Mouse (Mus musculus): ENCODE results near the gene C130050O18Rik.

Gene C130050O18Rik

GRCm38 (mm10) chr5:139427989-139428388 is 22.9 kb downstream of the C130050O18Rik start:
- no peak for DNase-seq (ENCODE audit: low spot score)

- no peak for DNase-seq (ENCODE audit: low spot score)
These were observed 24.8 kb downstream of the C130050O18Rik start for GRCm38 (mm10) chr5:139429818-139430341.

GRCm38 (mm10) chr5:139432333-139432732 is 27.3 kb downstream of the C130050O18Rik start:
- DNase-seq (ENCODE audit: low spot score): no peak

GRCm38 (mm10) chr5:139432747-139433508 is 27.8 kb downstream of the C130050O18Rik start:
- no peak for DNase-seq (ENCODE audit: low spot score)

- no peak for DNase-seq (ENCODE audit: low spot score)
These were observed 28.9 kb downstream of the C130050O18Rik start for GRCm38 (mm10) chr5:139433842-139434568.

GRCm38 (mm10) chr5:139434940-139435339 is 29.9 kb downstream of the C130050O18Rik start:
- no peak for DNase-seq (ENCODE audit: low spot score)

GRCm38 (mm10) chr5:139437769-139438168 is 32.7 kb downstream of the C130050O18Rik start:
- no peak for DNase-seq (ENCODE audit: low spot score)

GRCm38 (mm10) chr5:139438440-139438839 is 33.4 kb downstream of the C130050O18Rik start:
- no peak for DNase-seq (ENCODE audit: low spot score)

- no peak for DNase-seq (ENCODE audit: low spot score)
These were observed 35.4 kb downstream of the C130050O18Rik start for GRCm38 (mm10) chr5:139440451-139440850.

- no peak for DNase-seq (ENCODE audit: low spot score)
These were observed 36.0 kb downstream of the C130050O18Rik start for GRCm38 (mm10) chr5:139440926-139441725.

- DNase-seq (ENCODE audit: low spot score): no peak
These were observed 36.6 kb downstream of the C130050O18Rik start for GRCm38 (mm10) chr5:139441726-139442018.

- no peak for DNase-seq (ENCODE audit: low spot score)
These were observed 37.3 kb downstream of the C130050O18Rik start for GRCm38 (mm10) chr5:139442428-139442827.

- DNase-seq (ENCODE audit: low spot score): no peak
These were observed 37.9 kb downstream of the C130050O18Rik start for GRCm38 (mm10) chr5:139442962-139443361.

GRCm38 (mm10) chr5:139445258-139445657 is 40.2 kb downstream of the C130050O18Rik start:
- no peak for DNase-seq (ENCODE audit: low spot score)

GRCm38 (mm10) chr5:139448025-139448424 is 42.9 kb downstream of the C130050O18Rik start:
- no peak for DNase-seq (ENCODE audit: low spot score)

GRCm38 (mm10) chr5:139449161-139449791 is 44.2 kb downstream of the C130050O18Rik start:
- no peak for DNase-seq (ENCODE audit: low spot score)

- DNase-seq (ENCODE audit: low spot score): no peak
These were observed 44.8 kb downstream of the C130050O18Rik start for GRCm38 (mm10) chr5:139449926-139450325.

- no peak for DNase-seq (ENCODE audit: low spot score)
These were observed 48.0 kb downstream of the C130050O18Rik start for GRCm38 (mm10) chr5:139453031-139453430.

GRCm38 (mm10) chr5:139455166-139455565 is 50.1 kb downstream of the C130050O18Rik start:
- no peak for DNase-seq (ENCODE audit: low spot score)

GRCm38 (mm10) chr5:139457241-139457640 is 52.2 kb downstream of the C130050O18Rik start:
- DNase-seq (ENCODE audit: low spot score): no peak

GRCm38 (mm10) chr5:139459938-139460337 is 54.9 kb downstream of the C130050O18Rik start:
- DNase-seq (ENCODE audit: low spot score): peak; percentile 17

Data from c-Kit-positive CD71-positive TER-119-positive erythroid progenitor cells, embryonic 14.5 days (primary cell).